16 mouse cellular contexts compared by ENCODE assay signal in the genomic region with DNA sequence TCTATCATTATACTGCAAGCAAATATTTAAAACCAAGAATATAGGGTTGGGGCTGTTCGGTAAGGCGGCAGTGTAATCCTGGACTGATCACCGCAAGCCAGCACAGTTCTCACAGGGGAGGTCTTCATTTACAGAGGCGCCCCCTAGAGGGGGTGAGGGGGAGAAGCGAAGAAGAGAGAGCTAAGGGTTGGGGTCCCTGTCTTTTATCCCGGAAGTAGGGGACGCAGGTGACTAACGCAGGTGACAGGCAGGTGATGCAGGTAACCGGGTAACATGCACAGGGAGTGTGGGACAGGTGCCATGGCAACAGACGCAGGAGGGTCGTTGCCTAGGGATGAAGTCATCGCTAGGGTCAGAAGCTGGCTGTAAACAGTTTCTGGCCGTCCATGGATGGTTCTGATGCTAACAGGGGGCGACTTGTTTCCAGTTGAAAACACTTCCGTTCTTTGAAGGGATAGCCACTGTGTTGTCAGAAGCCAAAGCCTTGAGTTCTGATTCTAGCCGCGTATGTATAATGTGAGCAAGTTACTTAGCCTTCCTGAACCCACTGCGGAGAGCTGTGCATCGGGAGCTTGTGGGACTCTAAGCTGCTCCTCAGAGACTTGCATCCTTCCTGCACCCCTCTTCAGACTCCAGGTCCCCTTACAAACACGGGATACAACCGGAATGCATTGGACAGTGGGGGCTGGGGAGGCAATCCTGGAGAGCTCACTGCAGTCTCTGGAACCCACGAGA. TPM values are rescaled to one million over a fixed set of nuclear protein-coding genes. Genes with fewer than 3 reads are reported as not detected.
A peak's percentile ranks its signal among the peaks of the same experiment; 100 is the strongest.
DNase-seq lines count a peak whose midpoint lies in the region; ATAC-seq and TF ChIP-seq lines count a peak whose summit lies in the region.
"Had no signal": no experiment of that assay in that cellular context is flagged by ENCODE, and none has a peak within 500 bp of the region (broad histone marks: within the 10 kb centered on the region; RNA-seq: fewer than 3 reads in every experiment).

No protein-coding gene starts in this region.

- no peak overlapping the region for H3K27ac ChIP-seq in heart, adult 2 months
- H3K27ac ChIP-seq in lung, postnatal 0 days (ENCODE audit: low read length), result no peak overlapping the region
- H3K27ac ChIP-seq in embryonic facial prominence, embryonic 11.5 days (replicated peaks; ENCODE audit: low read depth, low read length), result no peak overlapping the region
- H3K27ac ChIP-seq: hindbrain, embryonic 12.5 days; kidney, embryonic 15.5 days; limb, embryonic 10.5 days; neural tube, embryonic 12.5 days had no signal

- ATAC-seq in lung, postnatal 0 days, result no peak
- ATAC-seq in embryonic facial prominence, embryonic 11.5 days (replicated peaks; ENCODE audit: insufficient number of reproducible peaks, low FRiP score, low TSS enrichment, low read depth), result no peak

- DNase-seq in heart, adult 2 months, result no peak
- no peak for DNase-seq in heart, postnatal 25 days (ENCODE audit: low spot score)
- no peak for DNase-seq in lung, postnatal 0 days (ENCODE audit: low spot score)
- no peak for DNase-seq in lung, postnatal 25 days (ENCODE audit: low spot score)
- DNase-seq in ES-CJ7 (ENCODE audit: low read depth, low spot score), result peak; percentile 54
- DNase-seq in embryonic facial prominence, embryonic 11.5 days (ENCODE audit: low spot score), result peak; percentile 23
- DNase-seq in urinary bladder, postnatal 10 days (ENCODE audit: low spot score), result no peak
- no peak for DNase-seq in layer of hippocampus, adult 8-10 months (ENCODE audit: low spot score in 2 of 2)
- DNase-seq: adrenal gland, postnatal 14 days; right cerebral cortex, adult 18-20 months; thymus, postnatal 36 days had no signal

- 35% methylated on average over 22 of the region's 22 CpGs for WGBS in heart, adult 2 months
- 31% methylated on average over 22 of the region's 22 CpGs for WGBS in lung, postnatal 0 days
- 31% methylated on average over 22 of the region's 22 CpGs for WGBS in embryonic facial prominence, embryonic 11.5 days

- H3K4me1 ChIP-seq in heart, adult 2 months (ENCODE audit: control insufficient read depth, insufficient read depth, low read length), result no peaks in the 10 kb centered on the region
- no peaks in the 10 kb centered on the region for H3K4me1 ChIP-seq in lung, postnatal 0 days (ENCODE audit: insufficient read depth, low read depth, low read length)
- H3K4me1 ChIP-seq in embryonic facial prominence, embryonic 11.5 days (ENCODE audit: control insufficient read depth, insufficient read depth, low read length), result no peaks in the 10 kb centered on the region
- H3K4me1 ChIP-seq: neural tube, embryonic 12.5 days had no signal

- no peaks in the 10 kb centered on the region for H3K79me2 ChIP-seq in heart, adult 2 months (replicated peaks; ENCODE audit: control insufficient read depth, insufficient read depth, low read length)

- no peak for TF ChIP-seq POLR2A in heart, adult 2 months (IDR thresholded peaks at IDR 0.05; ENCODE audit: insufficient read depth, low read depth, low read length)

- H3K9me3 ChIP-seq in lung, postnatal 0 days (ENCODE audit: low read length), result no peaks in the 10 kb centered on the region
- H3K9me3 ChIP-seq in embryonic facial prominence, embryonic 11.5 days (replicated peaks; ENCODE audit: control insufficient read depth, low read length), result no peaks in the 10 kb centered on the region
- H3K9me3 ChIP-seq: hindbrain, embryonic 12.5 days; kidney, embryonic 15.5 days; limb, embryonic 10.5 days; neural tube, embryonic 12.5 days had no signal

- H3K36me3 ChIP-seq in heart, adult 2 months (ENCODE audit: control insufficient read depth, insufficient read depth, low read length), result no peaks in the 10 kb centered on the region
- H3K36me3 ChIP-seq in lung, postnatal 0 days (ENCODE audit: insufficient read depth, low read length), result no peaks in the 10 kb centered on the region
- H3K36me3 ChIP-seq in embryonic facial prominence, embryonic 11.5 days (replicated peaks; ENCODE audit: control insufficient read depth, insufficient read depth, low read depth, low read length), result no peaks in the 10 kb centered on the region
- H3K36me3 ChIP-seq: hindbrain, embryonic 12.5 days; kidney, embryonic 15.5 days; limb, embryonic 10.5 days; neural tube, embryonic 12.5 days had no signal

- H3K9ac ChIP-seq in heart, adult 2 months (ENCODE audit: low read depth, low read length), result no peak overlapping the region
- no peak overlapping the region for H3K9ac ChIP-seq in lung, postnatal 0 days (replicated peaks; ENCODE audit: low read depth)
- H3K9ac ChIP-seq in embryonic facial prominence, embryonic 11.5 days (replicated peaks; ENCODE audit: low read length), result no peak overlapping the region
- H3K9ac ChIP-seq: hindbrain, embryonic 12.5 days; kidney, embryonic 15.5 days; neural tube, embryonic 12.5 days had no signal

- peak; percentile 27; the same call in 1 of the 2 replicates for TF ChIP-seq CTCF in heart, adult 2 months (IDR thresholded peaks at IDR 0.05)
- TF ChIP-seq CTCF in lung, postnatal 0 days (IDR thresholded peaks at IDR 0.05), result peak; percentile 34

- H3K4me2 ChIP-seq in lung, postnatal 0 days (replicated peaks; ENCODE audit: low read depth, low read length), result no peak overlapping the region
- H3K4me2 ChIP-seq in embryonic facial prominence, embryonic 11.5 days (ENCODE audit: low read depth, low read length), result no peak overlapping the region
- H3K4me2 ChIP-seq: heart, embryonic 11.5 days; hindbrain, embryonic 12.5 days; kidney, embryonic 15.5 days; neural tube, embryonic 12.5 days had no signal

- intact Hi-C loops in heart, adult 2 months (cut with DNase I), result no loop called here
- intact Hi-C loops in heart, postnatal 25 days (cut with DNase I), result no loop called here

- no peak overlapping the region for H3K4me3 ChIP-seq in heart, adult 2 months
- H3K4me3 ChIP-seq in lung, postnatal 0 days (ENCODE audit: low read depth, low read length), result no peak overlapping the region
- H3K4me3 ChIP-seq in embryonic facial prominence, embryonic 11.5 days (ENCODE audit: low read depth, low read length), result no peak overlapping the region
- H3K4me3 ChIP-seq: hindbrain, embryonic 12.5 days; kidney, embryonic 15.5 days; limb, embryonic 10.5 days; neural tube, embryonic 12.5 days had no signal

- H3K27me3 ChIP-seq in heart, adult 2 months (ENCODE audit: control insufficient read depth, insufficient read depth, low read length), result no peaks in the 10 kb centered on the region
- H3K27me3 ChIP-seq in lung, postnatal 0 days (replicated peaks; ENCODE audit: insufficient read depth, low read length), result 0 out of 2 replicates have a peak, but pooled peaks cover 4% of the 10 kb centered on the region
- H3K27me3 ChIP-seq in embryonic facial prominence, embryonic 11.5 days (ENCODE audit: control insufficient read depth, insufficient read depth, low read length), result no peaks in the 10 kb centered on the region
- H3K27me3 ChIP-seq: neural tube, embryonic 12.5 days had no signal

- no peak for TF ChIP-seq EP300 in heart, adult 2 months (IDR thresholded peaks at IDR 0.05; ENCODE audit: insufficient read depth, low read depth, low read length)
- TF ChIP-seq EP300 in lung, postnatal 0 days (IDR thresholded peaks at IDR 0.05), result no peak

RNA-seq across cellular contexts. Expression of gene Marc1, which starts 33.9 kb away (rescaled TPM):
- total RNA-seq in heart, adult 2 months (2021), result not detected
- polyA plus RNA-seq in heart, adult 2 months (2012; rRNA removed), result 0.20 and 0.41 TPM in 2 replicates
- not detected for total RNA-seq in heart, postnatal 25 days (2021)
- polyA plus RNA-seq in lung, postnatal 0 days (2015; fragmentation: Nextera tagmentation; extraction: Ambion mirVana), result 0.11 and 0.13 TPM in 2 replicates
- not detected in 2 replicates for polyA plus RNA-seq in embryonic facial prominence, embryonic 11.5 days (2014; fragmentation: Nextera tagmentation; extraction: Ambion mirVana)
- under 1 TPM in 1 of 4 experiments, not detected in 3; 0.19 TPM for total RNA-seq in layer of hippocampus, adult 8-10 months (2022)
- polyA plus RNA-seq: hindbrain, embryonic 12.5 days had no signal

RNA-seq across cellular contexts. Expression of gene Hlx, which starts 44.8 kb away (rescaled TPM):
- 10 to 100 TPM in 1 of 2 experiments, 1 to 10 TPM in 1; 7.6 to 10.8 TPM for total RNA-seq in heart, adult 2 months (2021)
- polyA plus RNA-seq in heart, adult 2 months (2012; rRNA removed), result 8.8 and 11.4 TPM in 2 replicates
- 10 to 100 TPM; 12.2 to 15.0 TPM for total RNA-seq in heart, postnatal 25 days (2021)
- polyA plus RNA-seq in lung, postnatal 0 days (2015; fragmentation: Nextera tagmentation; extraction: Ambion mirVana), result 34.2 and 63.1 TPM in 2 replicates
- polyA plus RNA-seq in embryonic facial prominence, embryonic 11.5 days (2014; fragmentation: Nextera tagmentation; extraction: Ambion mirVana), result 4.6 and 5.3 TPM in 2 replicates
- 1 to 10 TPM in 2 of 4 experiments, under 1 TPM in 2; 0.76 to 4.5 (median 1.9) TPM for total RNA-seq in layer of hippocampus, adult 8-10 months (2022)

Comparison
In these comparisons a context has a peak if more than half of its experiments do, and no peak if none do; other contexts are left out.
1. DNase-seq: peak in ES-CJ7 (single experiment) and embryonic facial prominence, embryonic 11.5 days (single experiment); none in heart, adult 2 months (0 of 2), heart, postnatal 25 days (single experiment), lung, postnatal 0 days (single experiment), lung, postnatal 25 days (single experiment), urinary bladder, postnatal 10 days (single experiment) and layer of hippocampus, adult 8-10 months (0 of 2).